Mouse (Mus musculus) heart, adult 2 months (tissue): ENCODE data around the gene Gm11168.
"Not testable (repeated sequence)": the region's sequence is repeated elsewhere in the genome, so short reads cannot be mapped to it uniquely, and the experiment has no call there.

Experiments used
- CTCF ChIP-seq: fragments of 200-600 bp; IDR thresholded peaks from 2 replicates; pipeline ENCODE4 v1.8.1; 2022; ENCODE audit warnings: antibody characterized with exemption, mild to moderate bottlenecking, moderate library complexity
- POLR2A ChIP-seq: fragments of 200-500 bp; IDR thresholded peaks from 2 replicates; pipeline ENCODE4 v1.6.1; 2011; ENCODE audit warnings: mild to moderate bottlenecking, low read depth, low read length, control low read depth; ENCODE audit not compliant: insufficient read depth

DNA sequence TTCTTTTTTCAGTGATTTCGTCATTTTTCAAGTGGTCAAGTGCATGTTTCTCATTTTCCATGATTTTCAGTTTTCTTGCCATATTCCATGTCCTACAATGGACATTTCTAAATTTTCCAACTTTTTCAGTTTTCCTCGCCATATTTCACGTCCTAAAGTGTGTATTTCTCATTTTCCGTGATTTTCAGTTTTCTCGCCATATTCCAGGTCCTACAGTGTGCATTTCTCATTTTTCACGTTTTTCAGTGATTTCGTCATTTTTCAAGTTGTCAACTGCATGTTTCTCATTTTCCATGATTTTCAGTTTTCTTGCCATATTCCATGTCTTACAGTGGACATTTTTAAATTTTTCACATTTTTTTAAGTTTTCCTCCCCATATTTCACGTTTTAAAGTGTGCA lies 3.5 kb downstream of the Gm11168 start:
- TF ChIP-seq POLR2A, CTCF: not testable (repeated sequence)
